Mouse (Mus musculus) erythroblast, embryonic 14.5 days (primary cell): ENCODE results near the gene Tbl2.

Experiments
- GATA1 ChIP-seq: IDR thresholded peaks from 2 replicates; pipeline ENCODE4 v1.6.1; 2012; ENCODE audit warnings: low read length, inconsistent platforms, mixed read lengths
- TAL1 ChIP-seq: IDR thresholded peaks from 3 replicates; pipeline ENCODE4 v1.6.1; 2012; ENCODE audit warnings: low read length, inconsistent platforms, mixed read lengths

DNA sequence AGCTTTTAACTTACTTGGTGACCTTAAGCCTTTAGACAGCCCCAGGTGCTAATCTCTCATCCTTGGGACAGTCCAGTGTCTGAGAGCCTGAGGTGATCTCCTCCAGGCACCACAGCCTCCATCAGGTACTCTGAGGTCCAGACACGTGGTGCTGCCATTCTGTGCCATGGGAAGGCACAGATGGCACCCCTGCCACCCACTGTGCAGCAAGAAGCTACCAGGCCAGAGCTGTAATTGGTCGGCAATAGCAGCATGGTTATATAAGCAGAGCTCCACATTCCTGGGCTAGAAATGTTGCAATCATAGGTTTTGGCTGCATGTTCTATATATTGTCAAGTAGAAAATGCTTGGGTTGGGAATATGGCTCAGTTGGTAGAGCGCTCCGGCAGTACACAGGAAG lies 29.5 kb downstream of the Tbl2 start:
- TF ChIP-seq GATA1 (no peak), TAL1 (no peak)
